Mouse (Mus musculus): ENCODE results near the gene Capn7.

GRCm38 (mm10) chr14:31393936-31394630, 57.6 kb downstream of the Capn7 start:
- no peak for TF ChIP-seq GATA1 (IDR thresholded peaks at IDR 0.05; ENCODE audit: borderline replicate concordance, low read length)
- no peak for TF ChIP-seq FLI1 (IDR thresholded peaks at IDR 0.05; ENCODE audit: low read length)
